Mouse (Mus musculus): Measurements from ENCODE around the gene Ptgdr2. TPM values are rescaled to one million over a fixed set of nuclear protein-coding genes. Genes with fewer than 3 reads are reported as not detected.

Gene Ptgdr2
- not detected for polyA plus RNA-seq (2017; shearing (Covaris generic))

DNA sequence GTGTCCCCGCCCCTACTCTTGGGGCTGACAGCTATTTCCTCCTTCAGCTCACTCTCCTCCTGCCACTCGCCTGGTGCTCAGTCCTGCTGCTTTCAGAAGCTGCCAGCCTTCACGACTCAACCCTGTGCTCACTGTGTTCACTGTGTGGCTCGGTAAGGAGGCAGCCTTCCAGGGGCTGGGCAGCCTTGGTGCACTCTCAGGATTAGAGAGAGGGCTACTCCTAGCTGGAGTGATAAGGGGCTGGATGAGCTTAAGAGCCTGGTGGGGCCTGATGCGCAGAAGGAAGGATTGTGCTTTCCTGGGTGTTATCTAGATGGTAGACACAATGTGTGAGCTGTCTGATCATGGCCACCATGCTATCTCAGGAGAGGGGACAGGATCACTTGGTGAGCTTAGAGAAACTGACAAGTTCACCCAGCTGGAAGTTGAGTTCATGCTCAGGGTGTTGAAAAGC is at the start of gene Ptgdr2:
Gene Ptgdr2 (plus strand): TSS at position 51 of the 454 bp plus-strand sequence.

DNA sequence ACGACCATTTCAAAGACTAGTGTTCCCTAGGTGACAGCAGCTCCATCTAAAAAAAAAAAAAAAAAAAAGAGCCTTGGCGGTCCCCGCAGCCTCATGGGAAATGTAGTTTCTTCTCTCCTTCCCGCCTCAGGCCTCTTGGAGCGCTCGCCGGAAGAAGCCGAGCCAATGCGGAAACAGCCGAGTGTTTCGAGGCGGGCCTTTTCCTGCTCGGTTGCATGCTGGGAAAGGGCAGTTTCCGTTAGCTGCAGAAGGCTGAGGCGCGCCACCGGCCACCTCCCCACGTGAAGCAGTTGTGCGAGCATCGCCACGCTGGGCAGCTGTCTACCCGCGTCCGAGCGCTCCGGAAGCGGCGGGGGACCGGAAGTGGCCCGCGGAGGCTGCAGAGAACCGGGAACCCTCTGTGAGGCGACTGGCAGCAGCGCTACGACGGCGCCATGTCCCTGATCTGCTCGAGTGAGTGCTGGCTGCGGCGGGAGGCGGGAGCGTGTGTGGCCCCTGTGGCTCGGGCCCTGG is 41.9 kb upstream of the Ptgdr2 start, which contains the start of gene Prpf19:
Gene Prpf19 (plus strand): TSS at position 216 of the 513 bp plus-strand sequence.

DNA sequence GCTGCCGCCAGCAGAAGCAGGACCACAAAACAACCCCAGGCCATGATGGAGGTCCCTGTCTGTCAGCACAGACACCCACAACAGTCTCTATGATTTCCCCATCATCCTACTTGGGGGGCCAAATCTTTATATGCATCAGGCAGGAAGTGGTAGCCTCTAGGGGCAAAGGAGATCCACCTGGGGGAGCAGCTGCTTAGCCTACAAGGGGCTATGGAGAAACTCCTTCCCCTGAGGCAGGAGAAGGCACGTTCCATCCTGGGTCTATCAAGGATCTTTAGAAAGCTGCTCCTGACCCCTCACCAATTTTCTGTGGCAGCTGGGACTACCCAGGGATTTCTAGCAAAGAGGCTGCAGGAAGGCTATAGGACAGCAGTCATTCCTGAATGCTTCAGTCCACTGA is 16.4 kb upstream of the Ptgdr2 start, which contains the start of gene Zp1:
Gene Zp1 (minus strand): TSS at position 101 of the 400 bp plus-strand sequence.

DNA sequence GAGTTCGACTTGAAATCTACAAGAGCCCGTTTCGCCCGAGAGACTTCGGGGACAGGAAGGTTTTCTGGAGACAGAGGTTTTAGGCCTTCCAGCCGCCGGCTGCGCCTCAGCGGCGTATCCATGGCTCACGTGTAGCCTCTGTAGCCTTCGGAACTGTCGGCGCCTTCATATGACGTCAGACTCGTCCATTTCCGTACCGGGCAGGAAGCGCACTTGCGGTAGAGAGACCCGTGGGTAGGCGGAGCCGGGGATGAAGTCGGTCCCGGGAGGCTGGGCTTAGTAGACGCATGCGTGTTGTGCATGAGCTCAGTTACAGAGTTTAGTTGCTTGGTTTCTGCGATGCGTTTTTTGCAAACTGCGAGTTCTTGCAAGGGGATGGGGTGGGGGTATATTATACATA is 12.2 kb downstream of the Ptgdr2 start, which contains the start of gene Ccdc86:
Gene Ccdc86 (minus strand): TSS at position 155 of the 400 bp plus-strand sequence.

DNA sequence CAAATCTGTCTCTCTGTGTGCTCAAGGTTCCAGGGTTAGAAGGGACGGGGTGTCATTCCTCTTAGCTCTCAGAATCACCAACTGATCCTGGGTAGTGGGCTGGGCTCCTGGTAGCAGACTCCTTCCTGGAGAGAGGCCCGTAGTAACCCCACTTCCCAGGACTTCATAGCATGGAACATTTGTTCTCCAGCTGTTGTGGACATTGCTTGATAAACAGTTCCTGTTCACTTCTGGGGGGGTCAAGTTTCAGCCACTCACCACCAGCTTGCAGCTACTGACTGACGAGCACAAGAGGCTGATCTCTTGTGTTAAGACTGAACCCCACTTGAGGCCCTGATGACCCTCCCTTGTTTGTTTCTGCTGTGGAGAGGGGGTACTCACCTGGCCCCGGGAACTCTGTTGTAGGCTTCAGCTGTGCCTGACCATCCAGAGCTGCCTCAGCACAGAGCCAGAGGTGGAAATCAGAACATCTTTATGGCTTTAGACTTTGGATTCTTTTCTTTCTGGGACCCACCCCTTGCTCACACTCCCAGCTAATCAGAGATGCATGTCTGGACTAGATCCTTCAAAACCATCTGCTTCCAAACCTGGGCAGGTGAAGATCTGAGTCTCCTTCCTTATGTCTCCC is 37.4 kb downstream of the Ptgdr2 start, which contains the start of gene Ms4a10:
Gene Ms4a10 (minus strand): TSS at position 433 of the 628 bp plus-strand sequence.

Other genes with a start within 250 kb of the Ptgdr2 start
- 21.6 TPM for gene Vps37c, start 248.4 kb upstream of the Ptgdr2 start, polyA plus RNA-seq (2017; shearing (Covaris generic))
- 654 TPM for gene Cd5, start 198.2 kb upstream of the Ptgdr2 start, polyA plus RNA-seq (2017; shearing (Covaris generic))
- gene Cd6, start 107.1 kb upstream of the Ptgdr2 start, polyA plus RNA-seq (2017; shearing (Covaris generic)) = 684 TPM
- 1.7 TPM for gene Slc15a3, start 97.4 kb upstream of the Ptgdr2 start, polyA plus RNA-seq (2017; shearing (Covaris generic))
- gene Tmem132a, start 67.2 kb upstream of the Ptgdr2 start, polyA plus RNA-seq (2017; shearing (Covaris generic)) = 0.71 TPM
- 54.3 TPM for gene Tmem109, start 55.2 kb upstream of the Ptgdr2 start, polyA plus RNA-seq (2017; shearing (Covaris generic))
- gene Prpf19, start 41.9 kb upstream of the Ptgdr2 start, polyA plus RNA-seq (2017; shearing (Covaris generic)) = 96.3 TPM
- not detected for gene Zp1, start 16.5 kb upstream of the Ptgdr2 start, polyA plus RNA-seq (2017; shearing (Covaris generic))
- gene Ccdc86, start 12.1 kb downstream of the Ptgdr2 start, polyA plus RNA-seq (2017; shearing (Covaris generic)) = 20.7 TPM
- not detected for gene Ms4a10, start 37.5 kb downstream of the Ptgdr2 start, polyA plus RNA-seq (2017; shearing (Covaris generic))
- gene Ms4a15, start 56.1 kb downstream of the Ptgdr2 start, polyA plus RNA-seq (2017; shearing (Covaris generic)) = not detected
- gene Ms4a18, start 80.9 kb downstream of the Ptgdr2 start, polyA plus RNA-seq (2017; shearing (Covaris generic)) = not detected
- gene Ms4a8a, start 143.9 kb downstream of the Ptgdr2 start, polyA plus RNA-seq (2017; shearing (Covaris generic)) = not detected
- gene 1700017D01Rik, start 193.7 kb downstream of the Ptgdr2 start, polyA plus RNA-seq (2017; shearing (Covaris generic)) = not detected
- not detected for gene 1700025F22Rik, start 228.2 kb downstream of the Ptgdr2 start, polyA plus RNA-seq (2017; shearing (Covaris generic))

Data from activated CD4-positive, CD25-positive, alpha-beta regulatory T cell, adult 9 weeks (primary cell).